Mouse (Mus musculus) G1E (cell line): Measurements from ENCODE around the gene Tor1aip1.

Experiments
- CTCF ChIP-seq: IDR thresholded peaks from 2 replicates; pipeline ENCODE4 v1.5.1; 2012; ENCODE audit warnings: low read depth, low read length, inconsistent platforms, mixed read lengths
- GATA1 ChIP-seq: IDR thresholded peaks from 2 replicates; pipeline ENCODE4 v1.6.1; 2012; ENCODE audit warnings: borderline replicate concordance, low read length, inconsistent platforms, mixed read lengths

GRCm38 (mm10) chr1:156035930-156036737 is at the start of gene Tor1aip1:
- TF ChIP-seq CTCF (peak; percentile 23; the same call in 1 of the 2 replicates), GATA1 (no peak)
